9 mouse cellular contexts compared by ENCODE assay signal in the genomic region with DNA sequence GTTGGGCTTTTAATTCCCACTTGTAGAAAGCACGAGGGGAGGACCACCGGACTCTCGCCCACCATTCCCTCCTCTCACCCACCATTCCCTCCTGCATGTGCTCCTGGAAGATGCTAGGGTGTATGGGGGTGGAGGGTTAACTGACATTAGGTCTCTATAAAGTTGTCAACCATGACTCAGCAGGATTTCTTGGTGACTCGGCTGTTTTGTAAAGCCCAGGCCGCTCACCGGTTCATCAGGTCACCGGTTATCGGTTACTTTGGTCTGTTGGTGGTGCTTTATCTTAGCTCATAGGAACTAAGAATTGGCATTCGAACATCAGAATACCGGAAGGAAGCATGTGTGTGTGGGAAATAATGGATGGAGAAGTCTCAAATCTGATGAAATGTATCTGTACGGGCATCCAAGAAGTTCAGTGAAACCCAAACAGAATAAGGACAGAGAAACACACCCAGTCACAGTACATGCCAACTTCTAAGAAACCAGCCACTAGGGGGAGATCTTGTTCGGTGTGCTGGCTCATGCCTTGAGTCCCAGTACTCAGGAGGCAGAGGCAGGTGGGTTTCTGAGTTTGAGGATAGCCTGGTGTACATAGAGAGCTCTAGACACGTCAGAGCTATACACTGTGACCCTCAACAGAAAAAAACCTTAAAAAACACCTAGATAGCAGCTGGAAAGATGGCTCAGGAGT. TPM values are rescaled to one million over a fixed set of nuclear protein-coding genes. Genes with fewer than 3 reads are reported as not detected.
A peak's percentile ranks its signal among the peaks of the same experiment; 100 is the strongest.
DNase-seq lines count a peak whose midpoint lies in the region; ATAC-seq and TF ChIP-seq lines count a peak whose summit lies in the region.
"Had no signal": no experiment of that assay in that cellular context is flagged by ENCODE, and none has a peak within 500 bp of the region (broad histone marks: within the 10 kb centered on the region; RNA-seq: fewer than 3 reads in every experiment).

No protein-coding gene starts in this region.

- TF ChIP-seq POLR2A in lung, adult 2 months (IDR thresholded peaks at IDR 0.05; ENCODE audit: borderline replicate concordance, extremely low read depth, low read depth, low read length): no peak
- TF ChIP-seq POLR2A in small intestine, adult 2 months (IDR thresholded peaks at IDR 0.05; ENCODE audit: low read depth, low read length): no peak

- no peak for DNase-seq in lung, adult 2 months
- no peak for DNase-seq in lung, postnatal 4 days
- DNase-seq in NIH3T3 (ENCODE audit: low read depth): peak; percentile 39
- no peak for DNase-seq in frontal cortex, postnatal 14 days (ENCODE audit: low spot score in 2 of 2)
- DNase-seq in adrenal gland, postnatal 25 days: no peak

- no peak overlapping the region for H3K27ac ChIP-seq in small intestine, adult 2 months (ENCODE audit: insufficient read depth, low read depth, low read length)
- H3K27ac ChIP-seq: macrophage had no signal

- ATAC-seq in granulocyte monocyte progenitor cell, adult 5-6 weeks (replicated peaks; ENCODE audit: poor library complexity, severe bottlenecking): peak; percentile 35; the same call in 1 of the 2 replicates

- H3K4me3 ChIP-seq in lung, adult 2 months (replicated peaks; ENCODE audit: extremely low read depth, low read depth, low read length): no peak overlapping the region
- H3K4me3 ChIP-seq in small intestine, adult 2 months (ENCODE audit: low read depth, low read length): no peak overlapping the region

- TF ChIP-seq CTCF in lung, adult 2 months (IDR thresholded peaks at IDR 0.05; ENCODE audit: insufficient read depth, low read length): peak; percentile 57
- TF ChIP-seq CTCF in small intestine, adult 2 months (IDR thresholded peaks at IDR 0.05; ENCODE audit: extremely low read depth, insufficient read length, insufficient replicate concordance, low read depth, low read length): peak; percentile 34; the same call in 1 of the 2 replicates

- H3K36me3 ChIP-seq in small intestine, adult 2 months (ENCODE audit: control insufficient read depth, insufficient read depth, low read length): peaks cover 16% of the 10 kb centered on the region

- H3K4me1 ChIP-seq in lung, adult 2 months (ENCODE audit: control insufficient read depth, insufficient read depth, low read length): no peaks in the 10 kb centered on the region
- H3K4me1 ChIP-seq in small intestine, adult 2 months (ENCODE audit: control insufficient read depth, insufficient read depth, insufficient read length, low read length): no peaks in the 10 kb centered on the region

- no peaks in the 10 kb centered on the region for H3K27me3 ChIP-seq in small intestine, adult 2 months (ENCODE audit: control insufficient read depth, insufficient read depth, low read length)

- WGBS in lung, adult 2 months: 91% methylated on average over 13 of the region's 13 CpGs
- 93% methylated on average over 13 of the region's 13 CpGs for WGBS in small intestine, adult 2 months

RNA-seq across cellular contexts. Expression of gene Gm9857, which starts 37.2 kb away (rescaled TPM):
- polyA plus RNA-seq in lung, adult 2 months (2012; rRNA removed): not detected in 2 replicates
- total RNA-seq in granulocyte monocyte progenitor cell, adult 5-6 weeks (2014; fragmentation: Nextera tagmentation): not detected in 2 replicates
- total RNA-seq in granulocyte monocyte progenitor cell, adult 5-6 weeks (2017): not detected in 2 replicates
- not detected in 2 replicates for polyA plus RNA-seq in small intestine, adult 2 months (2012; rRNA removed)
- total RNA-seq in adrenal gland, postnatal 25 days (2021): not detected in 2 replicates
- total RNA-seq: heart, postnatal 25 days had no signal
- polyA plus RNA-seq: macrophage had no signal

RNA-seq across cellular contexts. Expression of gene Henmt1, which starts 37.8 kb away (rescaled TPM):
- 0.19 TPM in 1 of 2 replicates, not detected in the other for polyA plus RNA-seq in lung, adult 2 months (2012; rRNA removed)
- not detected in 2 replicates for total RNA-seq in granulocyte monocyte progenitor cell, adult 5-6 weeks (2014; fragmentation: Nextera tagmentation)
- total RNA-seq in granulocyte monocyte progenitor cell, adult 5-6 weeks (2017): not detected in 2 replicates
- not detected in 2 replicates for polyA plus RNA-seq in small intestine, adult 2 months (2012; rRNA removed)
- total RNA-seq in adrenal gland, postnatal 25 days (2021): not detected in 2 replicates
- total RNA-seq: heart, postnatal 25 days had no signal
- polyA plus RNA-seq: macrophage had no signal

RNA-seq across cellular contexts. Expression of gene Fam102b, which starts 49.9 kb away (rescaled TPM):
- 7.5 and 10.7 TPM in 2 replicates for polyA plus RNA-seq in lung, adult 2 months (2012; rRNA removed)
- total RNA-seq in granulocyte monocyte progenitor cell, adult 5-6 weeks (2014; fragmentation: Nextera tagmentation): 28.8 and 29.1 TPM in 2 replicates
- 32.2 and 33.7 TPM in 2 replicates for total RNA-seq in granulocyte monocyte progenitor cell, adult 5-6 weeks (2017)
- 1.0 and 3.0 TPM in 2 replicates for polyA plus RNA-seq in small intestine, adult 2 months (2012; rRNA removed)
- total RNA-seq in adrenal gland, postnatal 25 days (2021): 8.6 and 9.4 TPM in 2 replicates
